Mouse (Mus musculus): Measurements from ENCODE around the gene Mex3b.

Mex3b gene

DNA sequence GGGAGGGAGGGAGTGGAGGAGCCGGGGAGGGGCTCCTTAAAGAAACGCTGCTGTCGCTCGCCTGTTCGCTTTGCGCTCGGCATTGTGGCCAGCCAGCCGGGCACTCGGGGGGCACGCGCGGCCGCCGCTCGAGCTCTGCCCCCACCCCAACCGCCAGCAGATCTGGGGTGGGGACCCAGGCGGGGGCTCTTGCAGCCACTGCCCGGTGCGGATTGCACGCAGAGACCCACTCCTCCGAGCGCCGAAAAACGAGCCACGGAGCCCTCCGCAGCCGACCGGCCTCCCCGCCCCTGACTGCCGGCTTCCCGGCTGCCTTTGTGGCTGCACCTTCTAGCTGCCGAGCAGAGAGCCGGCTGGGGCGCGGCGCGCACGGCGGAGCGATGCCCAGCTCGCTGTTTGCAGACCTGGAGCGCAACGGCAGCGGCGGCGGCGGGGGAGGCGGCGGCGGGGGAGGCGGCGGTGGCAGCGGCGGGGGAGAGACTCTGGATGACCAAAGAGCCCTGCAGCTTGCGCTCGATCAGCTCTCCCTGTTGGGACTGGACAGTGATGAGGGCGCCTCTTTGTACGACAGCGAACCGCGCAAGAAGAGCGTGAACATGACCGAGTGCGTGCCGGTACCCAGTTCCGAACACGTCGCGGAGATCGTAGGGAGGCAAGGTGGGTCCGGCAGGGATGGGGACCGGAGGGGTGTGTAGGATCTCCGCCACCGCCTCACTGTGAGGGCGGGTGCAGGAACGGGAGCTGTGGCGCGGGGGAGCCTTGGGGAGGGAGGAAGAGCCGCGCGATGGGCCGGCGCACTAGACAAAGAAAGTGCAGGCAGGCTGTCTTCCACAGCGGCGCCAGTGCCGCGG is at the start of gene Mex3b:
Gene Mex3b (plus strand): TSS at position 63 of the 851 bp plus-strand sequence.
- DNase-seq: peak; percentile 79

DNA sequence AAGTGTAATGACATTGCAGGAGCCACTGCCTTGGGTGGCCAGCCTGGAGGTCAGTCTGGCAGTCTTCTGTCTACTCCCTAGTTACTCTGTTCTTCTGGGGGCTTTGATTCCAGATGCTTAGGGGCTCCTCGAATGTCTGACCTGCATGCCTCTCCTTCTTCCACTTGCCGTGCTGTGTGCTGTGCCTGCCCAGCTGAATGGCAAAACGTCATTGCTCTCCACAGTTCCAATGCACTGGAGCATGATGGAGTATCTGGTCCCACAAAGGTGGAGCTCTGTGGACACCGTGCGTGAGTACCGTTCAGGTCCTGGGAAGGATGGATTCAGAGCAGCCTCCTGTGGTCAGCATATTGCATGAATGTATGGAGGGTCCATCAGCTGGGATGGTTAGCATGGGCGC is 47.6 kb upstream of the Mex3b start:
- no peak for DNase-seq

DNA sequence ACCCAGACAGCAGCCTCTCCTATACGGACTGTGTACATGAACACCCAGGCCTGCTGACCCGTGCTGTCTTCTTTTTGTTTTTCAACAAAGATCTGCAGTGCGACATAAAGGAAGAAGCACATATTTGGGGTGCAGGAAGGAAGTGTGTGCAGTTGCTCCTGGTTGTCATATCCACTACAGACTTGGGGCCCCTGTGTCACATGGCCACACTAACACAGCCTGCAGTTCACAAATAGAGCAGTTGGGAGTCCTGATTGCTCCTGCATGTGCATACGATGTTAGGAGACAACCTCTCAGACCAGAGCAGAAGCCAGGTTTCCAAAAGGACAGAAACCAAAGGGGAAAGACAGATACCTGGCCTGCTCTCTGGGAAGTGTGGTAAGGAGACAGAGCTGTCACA is 46.5 kb upstream of the Mex3b start:
- no peak for DNase-seq

DNA sequence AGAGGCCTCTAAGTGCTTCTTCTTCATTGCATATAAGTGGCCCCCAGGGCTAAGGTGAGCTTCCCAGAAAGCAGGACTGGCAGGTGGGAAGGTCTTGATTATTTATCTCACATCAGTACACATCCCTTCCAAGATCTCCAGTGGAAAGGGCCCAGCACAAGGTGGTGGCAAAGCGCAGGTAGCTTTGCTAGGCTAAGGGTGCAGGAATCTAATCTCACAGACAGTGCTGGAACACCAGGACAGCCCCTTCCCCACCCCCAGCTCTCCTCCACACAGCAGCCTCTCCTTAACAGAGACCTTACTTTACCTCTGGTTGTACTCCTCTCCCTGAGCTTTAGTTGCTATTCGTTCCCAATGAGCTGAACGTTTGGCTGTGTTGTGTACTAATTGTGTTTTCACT is 45.6 kb upstream of the Mex3b start:
- DNase-seq: no peak

DNA sequence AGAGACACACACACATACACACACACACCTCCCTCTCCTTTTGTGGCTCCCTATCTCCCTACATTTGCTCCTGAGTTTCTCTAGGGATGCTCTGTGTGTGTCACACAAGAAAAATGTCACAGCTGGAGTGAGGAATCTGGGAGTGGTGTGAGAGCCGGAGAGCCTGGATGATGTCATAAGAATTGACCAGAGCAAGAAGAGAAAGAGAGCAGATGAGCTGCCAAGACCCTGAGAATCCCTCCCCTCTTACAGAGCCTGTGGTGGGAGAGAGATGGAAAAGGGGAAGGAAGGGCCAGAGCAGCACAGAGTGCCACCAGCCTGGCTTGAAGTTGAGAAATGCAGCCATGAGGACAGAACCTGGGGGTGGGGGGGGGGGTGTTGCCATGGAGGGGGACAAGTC is 44.6 kb upstream of the Mex3b start:
- DNase-seq: no peak

DNA sequence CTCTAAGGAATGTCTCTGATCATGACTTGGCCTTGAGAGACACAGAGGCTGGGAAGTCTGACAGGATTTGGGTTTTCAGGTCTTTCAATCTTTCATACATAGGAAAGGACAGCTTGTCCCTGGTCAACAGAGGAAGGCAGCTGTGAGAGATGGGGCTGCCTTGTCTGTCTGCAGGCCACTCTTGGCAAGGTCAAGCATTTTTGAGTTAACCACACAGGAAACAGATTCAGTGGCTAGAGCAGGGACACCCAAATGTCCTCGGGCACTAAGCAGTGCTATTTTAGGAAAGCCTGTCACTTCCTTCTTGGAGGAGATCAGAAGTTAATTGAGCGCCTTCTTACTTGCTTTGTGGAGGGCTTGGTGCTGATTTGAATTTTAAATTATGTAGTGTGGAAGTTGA is 38.9 kb upstream of the Mex3b start:
- DNase-seq: no peak

DNA sequence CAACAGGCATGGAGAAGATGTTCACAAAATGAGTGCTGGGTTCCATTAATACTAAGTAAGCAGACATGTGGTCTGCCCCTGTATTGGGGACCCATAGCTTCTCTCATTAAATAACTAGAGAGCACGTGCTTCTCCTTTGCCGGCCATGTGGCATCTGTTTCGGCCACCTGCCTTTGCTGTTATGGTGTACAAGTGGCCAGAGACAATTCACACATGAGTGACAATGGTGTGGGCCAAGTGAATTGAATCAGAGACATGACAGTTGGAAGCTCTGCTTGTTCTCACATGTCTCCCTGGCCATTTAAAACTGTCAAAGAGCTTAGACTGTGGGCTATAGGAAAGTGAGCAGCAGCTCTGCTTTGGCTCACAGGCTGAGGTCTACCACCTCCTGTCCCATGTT is 37.6 kb upstream of the Mex3b start:
- DNase-seq: no peak

DNA sequence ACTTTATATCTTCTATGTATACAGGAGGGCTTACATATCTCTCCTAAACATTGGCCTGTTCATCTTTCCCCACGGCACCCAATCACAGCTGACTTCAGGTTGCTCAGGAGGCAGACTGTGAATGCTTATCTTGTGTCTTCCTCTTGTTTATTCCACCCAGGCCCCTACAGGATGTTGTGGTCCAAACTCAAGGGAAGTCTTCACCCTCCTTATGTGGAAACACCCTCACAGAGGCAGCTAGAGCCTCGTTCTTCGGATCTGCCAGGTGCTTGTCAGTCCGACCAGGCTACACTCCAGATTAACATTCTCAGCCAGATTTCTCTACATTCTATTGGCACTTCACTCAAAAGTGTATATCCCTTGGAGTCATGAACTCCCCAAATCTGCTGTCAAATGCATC is 32.7 kb upstream of the Mex3b start:
- no peak for DNase-seq

DNA sequence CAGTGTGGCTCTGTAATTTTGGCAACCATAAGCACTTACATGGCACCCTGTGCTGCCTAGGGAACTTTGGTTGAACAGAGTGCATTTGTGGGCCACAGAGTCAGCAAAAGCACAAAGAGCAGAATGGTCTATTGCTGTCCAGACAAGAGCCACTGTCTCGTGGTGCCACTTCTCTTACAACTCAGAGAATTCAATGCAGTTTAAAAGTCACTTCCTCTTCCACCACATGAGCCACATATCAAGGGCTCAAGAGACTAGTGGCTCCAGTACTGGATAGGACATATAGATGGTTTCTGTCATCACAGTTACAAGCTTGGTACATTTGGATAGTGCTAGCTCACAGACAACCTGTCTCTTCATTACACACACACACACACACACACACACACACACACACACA is 28.7 kb upstream of the Mex3b start:
- DNase-seq: no peak

DNA sequence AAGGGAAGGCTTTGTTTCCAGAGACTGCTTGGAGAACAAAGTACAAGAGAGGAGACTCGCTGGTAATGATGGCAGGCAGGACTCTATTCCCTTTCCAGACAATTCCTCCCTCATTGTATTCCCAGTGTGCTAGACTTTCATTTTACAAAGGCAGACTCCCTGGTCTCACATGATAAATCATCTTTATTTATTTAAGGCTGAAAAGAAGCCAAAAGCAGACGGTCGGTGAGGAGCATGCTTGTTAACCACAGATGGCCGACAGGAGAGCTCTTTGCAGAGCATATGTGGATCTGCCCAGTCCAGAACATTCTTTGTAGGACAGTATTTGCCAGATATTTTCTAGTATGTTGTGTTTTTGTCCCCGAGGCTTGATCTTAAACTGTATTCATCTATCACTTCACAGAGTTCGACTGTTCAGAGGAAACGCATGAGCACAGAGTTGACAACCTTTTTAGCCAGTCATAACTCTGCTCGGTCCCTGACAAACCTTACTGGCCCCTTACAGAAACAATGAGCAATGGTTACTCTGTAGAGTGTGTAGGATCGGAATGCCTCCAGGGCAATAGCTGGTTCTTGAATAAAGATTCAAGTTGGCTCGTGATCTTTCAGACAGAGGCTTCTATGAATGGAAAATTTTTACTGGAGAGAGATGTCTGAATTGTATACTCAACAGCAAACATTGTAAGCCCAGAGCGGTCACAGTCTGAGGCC is 28.0 kb upstream of the Mex3b start:
- no peak for DNase-seq

DNA sequence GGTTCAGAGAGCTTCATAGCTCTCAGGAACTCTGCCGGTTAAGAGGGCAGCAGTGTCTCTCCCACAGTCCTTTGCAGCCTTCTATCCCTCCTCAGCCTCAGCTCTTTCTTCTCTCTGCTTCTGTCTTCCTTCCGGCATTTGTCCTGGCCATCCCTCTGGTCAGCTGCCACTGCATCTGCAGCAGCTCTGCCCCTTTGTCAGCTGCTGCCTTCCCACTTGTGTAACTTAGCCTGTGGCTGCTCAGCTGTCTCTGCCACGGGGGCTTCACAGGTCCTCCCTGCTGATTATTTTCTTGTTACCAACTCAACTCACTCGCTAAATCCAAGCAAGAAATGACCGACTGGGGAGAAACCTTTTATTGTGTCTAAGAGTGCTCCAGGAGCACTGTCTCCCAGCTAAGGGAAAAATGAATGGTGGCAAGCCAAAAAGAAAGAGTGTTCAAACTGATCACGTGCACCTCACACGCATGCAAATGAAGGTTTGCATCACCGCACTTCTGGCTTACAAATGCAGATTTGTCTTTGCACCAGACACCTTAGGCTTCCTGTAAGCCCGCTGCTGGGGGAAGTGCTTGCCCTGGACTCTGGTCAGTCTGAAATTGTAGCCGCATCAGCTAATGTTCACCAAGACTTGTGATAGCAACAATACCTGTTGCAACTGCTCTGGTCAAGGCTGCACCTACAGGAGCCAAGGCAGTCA is 24.8 kb upstream of the Mex3b start:
- DNase-seq: peak; percentile 27

DNA sequence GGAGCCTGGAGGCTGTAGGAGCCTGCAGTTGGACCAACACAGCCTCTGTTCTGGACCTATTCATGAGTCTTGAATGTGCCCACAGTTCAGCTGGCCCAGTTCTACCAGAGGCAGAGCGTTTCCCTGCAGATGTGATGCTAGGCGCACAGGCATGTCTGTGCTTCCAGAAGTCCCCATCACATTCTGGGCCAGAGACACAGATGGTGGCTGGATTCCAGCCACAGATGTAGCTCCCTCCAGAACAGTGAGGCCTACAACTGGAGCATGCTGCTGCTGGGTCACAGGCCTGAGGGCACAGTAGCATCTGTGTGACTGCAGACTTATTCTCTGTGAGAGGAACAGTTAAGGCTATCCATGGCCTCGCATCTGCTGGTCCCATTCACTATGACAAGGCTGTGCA is 16.4 kb upstream of the Mex3b start:
- peak; percentile 15 for DNase-seq

DNA sequence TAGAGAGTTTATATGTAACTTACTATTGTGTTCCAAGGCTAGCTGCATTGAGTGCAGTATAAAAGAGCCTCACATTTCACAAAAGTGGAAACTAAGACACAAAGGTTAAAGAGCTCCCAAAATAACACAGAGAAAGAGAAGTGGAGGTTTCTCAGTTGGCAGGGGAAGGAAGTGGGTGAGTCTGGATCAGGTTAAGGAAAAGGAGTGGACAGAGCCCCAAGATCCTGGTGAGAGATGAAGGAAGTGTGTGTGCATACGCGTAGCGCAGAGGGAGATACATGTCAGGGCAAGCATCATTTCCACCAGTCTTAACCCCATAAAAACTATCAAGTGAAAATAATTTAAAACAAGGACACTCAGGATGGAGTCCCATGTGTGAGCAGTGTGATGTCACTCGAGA is 15.5 kb upstream of the Mex3b start:
- DNase-seq: no peak

DNA sequence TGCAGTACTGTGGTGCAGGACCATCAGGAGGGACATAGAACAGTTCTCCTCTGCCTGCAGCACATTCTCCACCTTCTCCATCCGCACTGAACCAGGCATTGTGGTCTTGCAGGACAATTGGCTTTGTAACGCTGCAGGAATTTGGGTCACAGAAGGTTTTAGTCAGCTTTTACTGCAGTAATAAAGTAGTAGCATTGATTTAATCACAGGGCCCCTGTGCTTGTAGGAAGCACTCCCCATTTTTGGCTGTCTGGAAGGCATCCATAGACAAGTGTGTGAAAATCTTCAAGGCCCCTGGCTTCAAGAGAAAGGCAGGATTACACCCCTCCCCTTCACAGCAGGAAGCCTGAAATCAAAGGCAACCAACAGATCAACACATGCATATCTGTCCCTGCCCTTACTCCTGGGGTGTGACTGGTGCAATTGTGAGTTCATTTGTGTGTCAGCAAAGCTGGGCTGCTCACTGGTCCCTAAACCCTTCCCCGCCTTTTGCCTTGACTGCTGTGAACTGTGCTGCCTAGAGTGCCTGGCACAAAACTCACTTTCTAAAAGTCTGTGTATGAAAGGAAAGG is 12.9 kb upstream of the Mex3b start:
- DNase-seq: no peak

DNA sequence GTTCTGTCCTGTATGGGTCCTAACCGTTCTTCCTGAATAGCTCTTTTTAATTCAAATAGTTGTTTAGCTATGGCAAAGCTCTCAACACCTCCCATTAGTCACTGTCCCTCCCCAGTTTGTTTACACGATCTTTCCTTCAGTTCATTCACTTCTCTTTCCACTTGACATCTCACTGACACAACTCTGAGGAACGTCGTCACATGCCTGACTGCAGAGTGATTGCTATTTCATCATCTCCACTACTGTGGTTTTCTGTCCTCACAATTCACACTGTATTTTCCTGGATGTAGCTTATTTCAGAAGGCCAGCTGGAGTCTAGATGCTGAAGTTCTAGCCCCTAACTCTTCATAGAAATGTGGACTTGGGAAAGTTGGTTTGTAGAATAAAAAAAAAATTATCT is 8.5 kb upstream of the Mex3b start:
- no peak for DNase-seq

DNA sequence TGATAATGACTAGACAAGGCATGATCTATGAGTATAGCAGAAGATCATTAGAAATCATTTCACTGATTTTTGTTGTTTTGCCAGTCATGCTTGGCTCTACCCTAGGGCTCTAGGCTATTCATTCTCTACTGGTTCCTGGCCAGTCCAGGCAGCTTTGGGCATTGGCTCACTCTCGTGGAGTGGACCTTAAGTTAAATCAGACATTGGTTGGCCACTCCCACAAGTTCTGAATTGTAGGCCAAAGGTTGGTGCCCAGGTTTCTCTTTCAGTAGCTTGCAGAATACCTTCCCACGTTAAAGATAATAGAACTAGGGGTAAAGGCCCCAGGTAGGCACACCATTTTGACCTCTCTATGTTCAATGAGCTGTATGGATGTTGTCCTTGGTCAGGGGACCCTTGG is 6.5 kb upstream of the Mex3b start:
- no peak for DNase-seq

DNA sequence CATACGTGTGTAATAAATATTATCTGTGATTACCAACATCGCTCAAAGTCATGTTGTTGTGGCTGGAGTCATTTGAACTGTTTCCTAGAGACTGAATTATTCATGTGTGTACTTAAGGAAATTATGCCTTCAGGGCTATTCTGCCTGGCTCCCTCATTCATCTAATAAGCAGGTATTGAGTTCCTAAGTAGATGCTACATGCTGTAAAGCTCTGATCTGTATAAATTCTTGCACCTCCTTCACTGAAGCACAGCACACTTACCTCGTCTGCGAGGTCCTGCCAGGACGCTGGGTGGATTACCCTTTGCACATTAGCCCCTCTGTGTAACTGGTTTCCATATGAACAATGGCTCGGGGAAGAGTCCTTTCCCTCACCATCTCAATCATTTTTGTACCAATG is 3.8 kb upstream of the Mex3b start:
- no peak for DNase-seq

DNA sequence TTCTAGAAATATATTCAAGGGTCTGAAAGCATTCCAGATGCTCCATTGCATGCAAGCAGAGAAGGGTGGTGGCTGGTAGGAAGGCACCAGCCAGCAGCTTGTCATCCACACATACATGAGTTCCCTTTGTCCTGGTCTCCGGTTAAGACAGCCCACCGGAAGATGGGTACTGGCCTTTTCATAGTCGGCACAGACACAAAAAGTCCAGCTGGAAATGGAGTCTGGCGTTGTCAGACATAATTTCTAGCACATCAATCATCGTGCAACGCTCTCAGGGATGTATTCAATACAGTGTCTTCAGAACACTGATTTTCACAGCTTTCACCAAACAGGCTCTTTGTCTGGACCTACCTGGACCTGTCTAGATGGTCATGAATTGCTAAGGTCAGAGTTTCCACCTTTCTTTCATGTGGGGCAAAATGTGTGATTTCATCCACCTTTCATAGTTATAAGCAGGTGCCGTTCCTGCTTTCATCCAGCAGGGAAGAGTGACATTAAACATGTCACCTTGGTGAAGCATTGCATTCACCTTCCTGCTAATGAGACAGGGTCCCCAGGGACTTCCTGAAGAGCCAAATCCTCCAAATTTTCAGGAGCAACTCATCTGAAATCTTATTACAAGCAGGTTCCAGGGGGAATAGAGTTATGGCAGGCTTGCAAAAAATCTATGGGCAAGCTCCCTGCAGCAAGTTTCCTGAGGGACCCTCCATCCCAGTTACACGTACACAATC is 2.7 kb upstream of the Mex3b start:
- no peak for DNase-seq

DNA sequence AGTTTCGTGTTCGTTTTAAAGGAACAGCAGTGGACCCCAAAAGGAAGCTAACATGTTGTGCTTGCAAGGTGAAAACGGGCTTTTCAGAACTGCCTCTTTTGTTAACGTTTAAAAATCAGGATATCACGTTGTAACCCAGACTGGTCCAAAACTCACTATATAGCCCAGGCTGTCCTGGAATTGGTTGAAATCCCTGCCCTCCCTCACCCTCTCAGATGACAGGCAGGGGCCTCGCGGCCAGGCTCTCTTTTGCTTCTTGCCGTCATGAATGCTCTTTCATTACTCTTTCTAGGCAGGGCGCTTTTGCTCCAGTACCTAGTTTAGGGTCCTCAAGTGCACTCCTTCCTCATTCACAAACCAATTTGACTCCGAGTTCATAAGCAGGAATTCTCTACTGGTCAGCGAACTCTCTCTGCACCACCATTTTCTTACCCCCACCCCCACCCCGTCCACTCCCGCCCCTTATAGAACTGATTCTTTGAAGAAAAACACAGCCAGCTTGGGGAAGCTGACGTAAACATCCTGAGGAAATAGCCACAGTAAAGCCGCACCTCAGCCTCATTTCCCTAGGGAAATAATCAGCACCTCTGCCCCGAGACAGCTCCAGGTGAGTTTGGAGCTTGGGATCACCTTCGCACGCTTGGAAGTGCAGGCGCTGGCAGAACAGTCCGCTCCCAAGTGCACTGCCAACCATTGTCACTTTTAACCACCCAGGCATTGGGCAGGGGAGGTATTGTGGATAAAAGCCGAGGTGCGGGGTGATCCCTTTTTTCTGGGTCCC is 2.0 kb upstream of the Mex3b start:
- peak; percentile 66 for DNase-seq

DNA sequence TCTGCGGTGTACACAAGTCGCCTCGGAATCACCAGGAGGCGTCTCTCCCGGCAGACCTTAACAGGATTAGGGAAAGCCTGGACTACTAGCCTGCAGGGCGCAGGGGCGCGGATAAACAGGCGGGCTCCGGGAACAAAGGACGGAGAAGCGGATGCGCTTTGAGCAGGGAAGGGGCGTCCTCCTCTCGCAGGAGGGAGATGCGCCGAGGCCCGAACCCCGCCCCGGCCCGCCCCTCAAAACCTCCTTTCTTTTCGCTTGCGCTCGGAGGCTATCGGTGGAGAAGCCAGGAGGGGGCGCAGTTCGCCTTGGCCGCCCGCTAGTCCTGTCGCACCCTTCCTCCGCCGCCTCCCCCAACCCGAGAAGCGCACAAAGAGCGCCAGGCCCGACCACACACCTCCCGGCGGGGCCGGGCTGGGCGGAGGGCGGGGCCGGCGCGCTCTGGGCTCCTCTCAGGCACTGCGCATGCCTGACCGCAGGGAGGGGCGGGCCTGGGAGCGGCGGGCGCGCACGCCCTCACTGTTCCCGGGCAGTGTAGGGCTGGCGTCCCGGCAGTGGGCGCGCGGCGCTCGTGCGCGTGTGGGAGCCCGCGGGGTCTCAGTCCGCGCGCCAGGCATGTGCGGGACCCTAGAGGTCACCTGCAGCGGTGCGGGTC is 1.2 kb upstream of the Mex3b start:
- DNase-seq: peak; percentile 99

DNA sequence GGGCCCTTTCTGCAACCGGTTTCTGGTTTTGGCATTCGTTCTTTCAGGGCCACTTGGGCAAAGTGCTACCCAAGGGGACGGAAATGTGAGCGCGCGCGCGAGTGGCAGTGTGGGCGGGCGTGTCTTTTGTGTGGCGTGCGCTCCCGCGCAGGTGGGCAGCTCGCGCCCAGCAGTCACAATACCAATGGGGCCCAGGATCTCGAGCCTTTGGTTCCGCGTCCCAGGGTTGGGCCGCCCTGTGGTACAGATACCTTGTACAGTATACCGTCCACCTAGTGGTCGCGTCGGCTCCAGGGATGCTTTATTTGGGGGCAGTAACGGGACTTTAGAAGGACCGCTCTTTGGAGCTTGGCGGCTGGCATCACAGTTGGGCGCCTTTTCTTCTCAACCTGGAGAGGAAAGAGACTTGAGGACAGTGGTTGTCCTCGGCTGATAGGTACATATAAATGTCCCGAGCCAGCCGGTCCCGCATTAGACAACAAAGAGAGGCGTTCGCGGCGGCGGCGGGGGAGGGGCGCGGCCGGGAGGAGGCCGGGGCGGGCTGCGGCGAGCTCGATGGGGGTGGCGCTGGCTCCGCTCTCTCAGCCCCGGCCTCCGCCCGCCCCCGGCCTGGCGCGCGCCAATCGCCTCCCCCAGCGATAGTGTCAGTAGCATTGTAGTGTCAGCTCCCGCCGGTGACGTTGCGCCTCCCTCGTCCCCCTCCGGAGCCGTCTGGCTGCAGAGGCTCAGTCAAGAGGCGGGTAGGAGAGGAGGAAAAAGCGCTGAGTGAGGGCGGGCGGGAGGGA is 455 bp upstream of the Mex3b start:
- peak; percentile 98 for DNase-seq
